Mouse (Mus musculus): Measurements from ENCODE around the gene Dgat2. TPM values are rescaled to one million over a fixed set of nuclear protein-coding genes. Genes with fewer than 3 reads are reported as not detected.

Dgat2 gene
- total and polyA plus RNA-seq, 3 experiments = 1.6 to 2.8 (median 1.7) TPM

GRCm38 (mm10) chr7:99153686-99154202 lies 28.8 kb downstream of the Dgat2 start:
- Histone ChIP-seq H3K27me3 (replicated peaks) (no peaks in the 10 kb centered on the region), H3K4me3 (replicated peaks in 1 of 3; ENCODE audit: low read depth in 2 of 3, low read length in 2 of 3, poor library complexity in 1 of 3) (no peak overlapping the region), H3K9me3 (replicated peaks; ENCODE audit: low read length) (no peaks in the 10 kb centered on the region), H3K27ac (ENCODE audit: insufficient read depth, low read depth) (no peak overlapping the region), H3K4me1 (ENCODE audit: control insufficient read depth in 1 of 2, insufficient read depth in 2 of 2) (peaks cover 8 to 55% of the 10 kb centered on the region in 2 experiments), H3K4me2 (ENCODE audit: insufficient read depth, low read depth, poor library complexity, severe bottlenecking) (no peak overlapping the region), H3K9ac (ENCODE audit: insufficient read depth, low read depth) (no peak overlapping the region), H3K79me2 (replicated peaks; ENCODE audit: control insufficient read depth, extremely low read depth, insufficient read depth, poor library complexity, severe bottlenecking) (no peaks in the 10 kb centered on the region), H3K36me3 (replicated peaks in 1 of 2; ENCODE audit: control insufficient read depth in 1 of 2, insufficient read depth in 1 of 2, low read length in 1 of 2) (no peaks in the 10 kb centered on the region)
- TF ChIP-seq PAX5 (IDR thresholded peaks at IDR 0.05; ENCODE audit: low read length) (no peak), MAZ (IDR thresholded peaks at IDR 0.05; ENCODE audit: low read depth, low read length) (no peak), GABPA (IDR thresholded peaks at IDR 0.05; ENCODE audit: insufficient replicate concordance, low read depth, low read length) (no peak), HCFC1 (IDR thresholded peaks at IDR 0.05; ENCODE audit: low read depth, low read length) (no peak), MAX (IDR thresholded peaks at IDR 0.05; ENCODE audit: low read length) (no peak), NELFE (IDR thresholded peaks at IDR 0.05; ENCODE audit: low read depth, low read length) (no peak), MAFK (IDR thresholded peaks at IDR 0.05; ENCODE audit: insufficient replicate concordance, low read length) (no peak)
- dilution Hi-C loops (cut with MboI; ENCODE audit: extremely low pct_ligation_motif_present, extremely low pct_unique_long_range_greater_than_20kb, low sequenced_read_pairs) (no loop called here), in situ Hi-C loops (cut with MboI; ENCODE audit: low pct_ligation_motif_present, low pct_unique_long_range_greater_than_20kb, low sequenced_read_pairs) (no loop called here)
- no peak for DNase-seq (ENCODE audit: extremely low read depth)

- Histone ChIP-seq H3K27me3 (replicated peaks) (no peaks in the 10 kb centered on the region), H3K27ac (ENCODE audit: insufficient read depth, low read depth) (no peak overlapping the region), H3K9ac (ENCODE audit: insufficient read depth, low read depth) (no peak overlapping the region), H3K9me3 (replicated peaks; ENCODE audit: low read length) (no peaks in the 10 kb centered on the region), H3K79me2 (replicated peaks; ENCODE audit: control insufficient read depth, extremely low read depth, insufficient read depth, poor library complexity, severe bottlenecking) (no peaks in the 10 kb centered on the region), H3K36me3 (replicated peaks in 1 of 2; ENCODE audit: control insufficient read depth in 1 of 2, insufficient read depth in 1 of 2, low read length in 1 of 2) (no peaks in the 10 kb centered on the region), H3K4me2 (ENCODE audit: insufficient read depth, low read depth, poor library complexity, severe bottlenecking) (no peak overlapping the region), H3K4me1 (ENCODE audit: control insufficient read depth in 1 of 2, insufficient read depth in 2 of 2) (peaks cover 12 to 61% of the 10 kb centered on the region in 2 experiments), H3K4me3 (replicated peaks in 1 of 3; ENCODE audit: low read depth in 2 of 3, low read length in 2 of 3, poor library complexity in 1 of 3) (no peak overlapping the region)
- TF ChIP-seq GABPA (IDR thresholded peaks at IDR 0.05; ENCODE audit: insufficient replicate concordance, low read depth, low read length) = no peak
- TF ChIP-seq CHD1 (IDR thresholded peaks at IDR 0.05; ENCODE audit: low read depth, low read length) = no peak
- TF ChIP-seq E2F4 (IDR thresholded peaks at IDR 0.05; ENCODE audit: insufficient replicate concordance, low read depth, low read length) = no peak
- TF ChIP-seq MAZ (IDR thresholded peaks at IDR 0.05; ENCODE audit: low read depth, low read length) = no peak
- no peak for TF ChIP-seq CHD2 (IDR thresholded peaks at IDR 0.05; ENCODE audit: low read length)
- no peak for TF ChIP-seq HCFC1 (IDR thresholded peaks at IDR 0.05; ENCODE audit: low read depth, low read length)
- TF ChIP-seq ZKSCAN1 (IDR thresholded peaks at IDR 0.05; ENCODE audit: borderline replicate concordance, low read depth, low read length) = no peak
- TF ChIP-seq BHLHE40 (IDR thresholded peaks at IDR 0.05; ENCODE audit: low read depth, low read length) = no peak
- no peak for TF ChIP-seq MXI1 (IDR thresholded peaks at IDR 0.05; ENCODE audit: low read depth, low read length)
- TF ChIP-seq SIN3A (IDR thresholded peaks at IDR 0.05; ENCODE audit: low read length) = no peak
- no peak for TF ChIP-seq UBTF (IDR thresholded peaks at IDR 0.05; ENCODE audit: low read depth, low read length)
- TF ChIP-seq CTCF (conservative IDR thresholded peaks at IDR 0.05 in 1 of 2, IDR thresholded peaks at IDR 0.05 in 1 of 2; ENCODE audit: low read depth in 2 of 2, low read length in 2 of 2) = no peak
- no peak for TF ChIP-seq USF1 (IDR thresholded peaks at IDR 0.05; ENCODE audit: low read depth, low read length)
- no peak for TF ChIP-seq ETS1 (conservative IDR thresholded peaks at IDR 0.05; ENCODE audit: low read depth, low read length)
- TF ChIP-seq TBP (conservative IDR thresholded peaks at IDR 0.05; ENCODE audit: low read depth, low read length) = no peak
- no peak for TF ChIP-seq ZMIZ1 (IDR thresholded peaks at IDR 0.05; ENCODE audit: low read depth, low read length)
- no peak for TF ChIP-seq NELFE (IDR thresholded peaks at IDR 0.05; ENCODE audit: low read depth, low read length)
- no peak for TF ChIP-seq JUN (IDR thresholded peaks at IDR 0.05; ENCODE audit: insufficient read depth, low read depth, low read length)
- no peak for TF ChIP-seq MEF2A (IDR thresholded peaks at IDR 0.05; ENCODE audit: borderline replicate concordance, low read depth, low read length)
- dilution Hi-C loops (cut with MboI; ENCODE audit: extremely low pct_ligation_motif_present, extremely low pct_unique_long_range_greater_than_20kb, low sequenced_read_pairs) (no loop called here), in situ Hi-C loops (cut with MboI; ENCODE audit: low pct_ligation_motif_present, low pct_unique_long_range_greater_than_20kb, low sequenced_read_pairs) (no loop called here)
- no peak for DNase-seq (ENCODE audit: extremely low read depth)
Measured at GRCm38 (mm10) chr7:99152756-99153155, 29.8 kb downstream of the Dgat2 start.

Measured in CH12.LX (cell line).